Mouse (Mus musculus) brain, embryonic 14.5 days (tissue): Measurements from ENCODE around the gene Spef1.

Experiments used
- CTCF ChIP-seq: fragments of 200-500 bp; IDR thresholded peaks from 2 replicates; pipeline ENCODE4 v1.5.1; 2012; ENCODE audit warnings: inconsistent platforms, mild to moderate bottlenecking, moderate library complexity, borderline replicate concordance; ENCODE audit not compliant: insufficient read depth, insufficient read length; ENCODE audit errors: extremely low read depth
- POLR2A ChIP-seq: fragments of 200-500 bp; IDR thresholded peaks from 2 replicates; pipeline ENCODE4 v1.6.1; 2012; ENCODE audit warnings: mild to moderate bottlenecking, inconsistent platforms, borderline replicate concordance; ENCODE audit not compliant: poor library complexity, insufficient read depth, insufficient read length, severe bottlenecking; ENCODE audit errors: extremely low read depth

- TF ChIP-seq CTCF: no peak
- TF ChIP-seq POLR2A: no peak
Measured at GRCm38 (mm10) chr2:131232558-131232957, 45.5 kb upstream of the Spef1 start.
